Mouse (Mus musculus) MEL (cell line): Measurements from ENCODE around the gene Pttg1ip. TPM values are rescaled to one million over a fixed set of nuclear protein-coding genes. Genes with fewer than 3 reads are reported as not detected.

Experiments used
- DNase-seq: peaks from one replicate; pipeline ENCODE4 v3.0.0; 2011; ENCODE audit warnings: low read depth, low spot score
- H3K27ac ChIP-seq: 2 replicates; pipeline ENCODE4 v1.5.1; 2012; ENCODE audit warnings: low read depth, mild to moderate bottlenecking, control low read depth, low read length, moderate library complexity; ENCODE audit not compliant: control insufficient read depth
- H3K27me3 ChIP-seq, 2 experiments: fragments of 150-350 bp in 1 of 2; sonication (generic) in 1 of 2; 2 replicates each; pipeline ENCODE4 v1.6.1; 2012; ENCODE audit warnings: low read length in 2 of 2, mild to moderate bottlenecking in 2 of 2, improper control_type of control experiment in 1 of 2, moderate library complexity in 1 of 2; ENCODE audit not compliant: insufficient read depth in 2 of 2, control insufficient read depth in 1 of 2
- H3K36me3 ChIP-seq, 2 experiments: 2 replicates each; pipeline ENCODE4 v1.6.1; 2012 to 2014; ENCODE audit warnings: low read length in 2 of 2, improper control_type of control experiment in 1 of 2, inconsistent platforms in 1 of 2, mild to moderate bottlenecking in 1 of 2; ENCODE audit not compliant: insufficient read depth in 2 of 2, control insufficient read depth in 1 of 2
- H3K4me1 ChIP-seq, 2 experiments: fragments of 150-350 bp in 1 of 2; sonication (generic) in 1 of 2; 2 replicates each; pipeline ENCODE4 v1.6.1; 2012; ENCODE audit warnings: low read length in 2 of 2, improper control_type of control experiment in 1 of 2, mild to moderate bottlenecking in 1 of 2; ENCODE audit not compliant: insufficient read depth in 2 of 2, control insufficient read depth in 1 of 2
- H3K4me3 ChIP-seq, 2 experiments: fragments of 150-350 bp in 1 of 2; sonication (generic) in 1 of 2; 2 replicates each; pipeline ENCODE4 v1.5.1; 2012; ENCODE audit warnings: low read depth in 2 of 2, low read length in 2 of 2, mild to moderate bottlenecking in 2 of 2, moderate library complexity in 2 of 2, control low read depth in 1 of 2, improper control_type of control experiment in 1 of 2; ENCODE audit not compliant: control insufficient read depth in 1 of 2, insufficient read depth in 1 of 2
- H3K79me2 ChIP-seq: 2 replicates; pipeline ENCODE4 v1.6.1; 2012; ENCODE audit warnings: mild to moderate bottlenecking, low read length, moderate library complexity; ENCODE audit not compliant: control insufficient read depth, poor library complexity, insufficient read depth
- H3K9ac ChIP-seq: 2 replicates; pipeline ENCODE4 v1.6.1; 2012; ENCODE audit warnings: low read depth, mild to moderate bottlenecking, control low read depth, low read length, moderate library complexity; ENCODE audit not compliant: control insufficient read depth, poor library complexity, severe bottlenecking
- H3K9me3 ChIP-seq: fragments of 150-350 bp; sonication (generic); replicated peaks from 2 replicates; pipeline ENCODE4 v1.6.1; 2012; ENCODE audit warnings: mild to moderate bottlenecking, low read length, improper control_type of control experiment, moderate library complexity; ENCODE audit not compliant: insufficient read depth
- BHLHE40 ChIP-seq: IDR thresholded peaks from 2 replicates; pipeline ENCODE4 v1.6.1; 2012; ENCODE audit warnings: low read depth, mild to moderate bottlenecking, inconsistent platforms, low read length, improper control_type of control experiment, borderline replicate concordance
- CHD2 ChIP-seq: IDR thresholded peaks from 2 replicates; pipeline ENCODE4 v1.6.1; 2011; ENCODE audit warnings: low read length, improper control_type of control experiment
- EP300 ChIP-seq, 2 experiments: IDR thresholded peaks; 2 replicates each; pipeline ENCODE4 v1.6.1; 2011; ENCODE audit warnings: improper control_type of control experiment in 2 of 2, low read length in 2 of 2, low read depth in 1 of 2, mild to moderate bottlenecking in 1 of 2
- ETS1 ChIP-seq: IDR thresholded peaks from 2 replicates; pipeline ENCODE4 v1.6.1; 2012; ENCODE audit warnings: low read depth, mild to moderate bottlenecking, inconsistent platforms, low read length, improper control_type of control experiment, moderate library complexity
- GATA1 ChIP-seq: IDR thresholded peaks from 2 replicates; pipeline ENCODE4 v1.6.1; 2011; ENCODE audit warnings: low read depth, low read length, improper control_type of control experiment
- HCFC1 ChIP-seq: IDR thresholded peaks from 2 replicates; pipeline ENCODE4 v1.6.1; 2012; ENCODE audit warnings: low read depth, mild to moderate bottlenecking, inconsistent platforms, low read length, improper control_type of control experiment, moderate library complexity
- MAFK ChIP-seq: IDR thresholded peaks from 2 replicates; pipeline ENCODE4 v1.6.1; 2011; ENCODE audit warnings: low read depth, mild to moderate bottlenecking, low read length, improper control_type of control experiment, borderline replicate concordance
- MAX ChIP-seq: IDR thresholded peaks from 2 replicates; pipeline ENCODE4 v1.6.1; 2011; ENCODE audit warnings: low read length, improper control_type of control experiment
- MAZ ChIP-seq: IDR thresholded peaks from 2 replicates; pipeline ENCODE4 v1.6.1; 2012; ENCODE audit warnings: low read depth, mild to moderate bottlenecking, inconsistent platforms, low read length, improper control_type of control experiment
- MXI1 ChIP-seq: IDR thresholded peaks from 2 replicates; pipeline ENCODE4 v1.6.1; 2011; ENCODE audit warnings: mild to moderate bottlenecking, low read depth, low read length, improper control_type of control experiment
- MYC ChIP-seq: IDR thresholded peaks from 2 replicates; pipeline ENCODE4 v1.6.1; 2011; ENCODE audit warnings: low read depth, mild to moderate bottlenecking, low read length, improper control_type of control experiment, moderate library complexity
- NELFE ChIP-seq: IDR thresholded peaks from 2 replicates; pipeline ENCODE4 v1.6.1; 2011; ENCODE audit warnings: low read depth, low read length, improper control_type of control experiment
- NRF1 ChIP-seq: IDR thresholded peaks from 2 replicates; pipeline ENCODE4 v1.6.1; 2014; ENCODE audit warnings: low read depth, mild to moderate bottlenecking, inconsistent platforms, low read length, improper control_type of control experiment, moderate library complexity; ENCODE audit not compliant: poor library complexity, insufficient read depth, severe bottlenecking
- POLR2A ChIP-seq, 2 experiments: IDR thresholded peaks; 2 replicates each; pipeline ENCODE4 v1.6.1; 2011 to 2012; ENCODE audit warnings: low read length in 2 of 2, mild to moderate bottlenecking in 2 of 2, control low read depth in 1 of 2, improper control_type of control experiment in 1 of 2, low read depth in 1 of 2, moderate library complexity in 1 of 2; ENCODE audit not compliant: control insufficient read depth in 1 of 2, insufficient read depth in 1 of 2, poor library complexity in 1 of 2
- POLR2AphosphoS2 ChIP-seq: IDR thresholded peaks from 2 replicates; pipeline ENCODE4 v1.6.1; 2011; ENCODE audit warnings: low read length, improper control_type of control experiment
- RAD21 ChIP-seq: IDR thresholded peaks from 2 replicates; pipeline ENCODE4 v1.6.1; 2011; ENCODE audit warnings: mild to moderate bottlenecking, low read depth, low read length, improper control_type of control experiment
- RCOR1 ChIP-seq: IDR thresholded peaks from 2 replicates; pipeline ENCODE4 v1.6.1; 2012; ENCODE audit warnings: low read depth, mild to moderate bottlenecking, inconsistent platforms, low read length, improper control_type of control experiment
- SIN3A ChIP-seq: IDR thresholded peaks from 2 replicates; pipeline ENCODE4 v1.6.1; 2012; ENCODE audit warnings: low read length, improper control_type of control experiment, inconsistent platforms
- TAL1 ChIP-seq: IDR thresholded peaks from 2 replicates; pipeline ENCODE4 v1.6.1; 2012; ENCODE audit warnings: mild to moderate bottlenecking, inconsistent platforms, low read length, moderate library complexity, mixed read lengths
- TCF12 ChIP-seq: IDR thresholded peaks from 2 replicates; pipeline ENCODE4 v1.6.1; 2014; ENCODE audit warnings: low read depth, mild to moderate bottlenecking, inconsistent platforms, low read length, improper control_type of control experiment, moderate library complexity
- USF1 ChIP-seq: IDR thresholded peaks from 2 replicates; pipeline ENCODE4 v1.6.1; 2014; ENCODE audit warnings: low read depth, mild to moderate bottlenecking, inconsistent platforms, low read length, improper control_type of control experiment, moderate library complexity
- USF2 ChIP-seq, 2 experiments: IDR thresholded peaks; 2 replicates each; pipeline ENCODE4 v1.6.1; 2011 to 2012; ENCODE audit warnings: improper control_type of control experiment in 2 of 2, low read length in 2 of 2, borderline replicate concordance in 1 of 2, inconsistent platforms in 1 of 2, low read depth in 1 of 2, mild to moderate bottlenecking in 1 of 2; ENCODE audit not compliant: insufficient read depth in 1 of 2
- ZC3H11A ChIP-seq: IDR thresholded peaks from 2 replicates; pipeline ENCODE4 v1.6.1; 2012; ENCODE audit warnings: low read depth, mild to moderate bottlenecking, inconsistent platforms, low read length, improper control_type of control experiment
- ZNF384 ChIP-seq: IDR thresholded peaks from 2 replicates; pipeline ENCODE4 v1.6.1; 2012; ENCODE audit warnings: low read depth, mild to moderate bottlenecking, inconsistent platforms, low read length, improper control_type of control experiment
- polyA plus RNA-seq, 2 experiments: library from polyadenylated mRNA; stranded (reverse) in 1 of 2; unstranded in 1 of 2; fragments of >175 nt in 1 of 2; fragments of >200 nt in 1 of 2; gene quantifications; 2 replicates each; pipeline versions ENCODE4 v1.2.1 to v1.2.4; 2012; ENCODE audit warnings: low replicate concordance in 2 of 2, low read depth in 1 of 2; ENCODE audit not compliant: insufficient read length in 2 of 2, insufficient read depth in 1 of 2, missing spikeins in 1 of 2
- total RNA-seq: library from RNA; depleted of rRNA; stranded (reverse); fragments of 300-350 nt; gene quantifications from 2 replicates; pipeline ENCODE4 v1.2.3, GENCODE M21; 2012

The Pttg1ip gene
- total and polyA plus RNA-seq, 3 experiments = 50.4 to 53.1 TPM; not detected in 1

DNA sequence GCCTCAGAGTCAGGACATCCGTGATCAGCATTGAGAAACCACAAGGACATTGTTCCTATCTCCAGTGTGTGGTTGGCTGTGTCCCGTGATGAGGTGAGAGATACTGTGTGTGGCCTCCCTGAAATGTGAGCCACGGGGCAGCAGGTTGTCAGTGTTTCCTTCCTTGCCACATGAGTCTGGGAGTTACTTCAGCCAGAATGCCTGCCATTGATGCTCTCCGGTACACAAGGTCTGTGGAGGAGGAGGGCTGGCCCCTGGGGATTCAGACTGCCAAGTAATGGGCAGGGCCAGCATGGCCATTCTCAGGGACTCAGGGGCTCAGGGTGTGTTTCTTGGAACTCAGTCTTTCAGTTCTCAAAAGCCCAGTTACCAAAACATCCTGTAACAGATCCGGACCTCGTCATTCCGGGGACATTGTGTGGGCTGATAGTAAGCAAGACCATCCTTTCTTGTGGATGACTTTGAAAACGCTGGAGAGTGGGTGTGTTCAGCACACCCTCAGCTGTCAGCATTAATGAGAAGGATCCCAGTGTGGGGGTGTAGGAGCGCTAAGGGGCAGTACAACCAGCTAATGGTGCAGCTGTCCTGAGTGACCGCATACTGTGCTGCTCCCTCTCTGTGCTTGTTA lies 2.4 kb downstream of the Pttg1ip start:
- peaks cover 20% of the 10 kb centered on the region for H3K79me2 ChIP-seq
- peak; percentile 85 for DNase-seq
- H3K27ac ChIP-seq = peak overlapping the region; percentile 70
- peaks cover 0 to 24% of the 10 kb centered on the region in 2 experiments; a peak in 3 of 4 replicates for H3K36me3 ChIP-seq
- H3K4me3 ChIP-seq = peak overlapping the region; percentile 42 to 46
- no peaks in the 10 kb centered on the region for H3K27me3 ChIP-seq
- peaks cover 14 to 29% of the 10 kb centered on the region in 2 experiments for H3K4me1 ChIP-seq
- TF ChIP-seq ZNF384 (no peak), POLR2A (IDR thresholded peaks at IDR 0.05; ENCODE audit: control insufficient read depth in 1 of 2, insufficient read depth in 1 of 2, low read depth in 1 of 2, low read length in 2 of 2, poor library complexity in 1 of 2) (peak; percentile 18 to 29; a peak in 1 of 4 replicates), CHD2 (no peak), HCFC1 (no peak), MAZ (peak; percentile 32; the same call in 1 of the 2 replicates), ETS1 (peak; percentile 83), EP300 (IDR thresholded peaks at IDR 0.05; ENCODE audit: low read depth in 1 of 2, low read length in 2 of 2) (peak; percentile 52 to 80; a peak in 3 of 4 replicates), TCF12 (peak; percentile 42; the same call in 1 of the 2 replicates), MAFK (no peak; the same call in 1 of the 2 replicates), ZC3H11A (no peak), USF1 (peak; percentile 62), USF2 (IDR thresholded peaks at IDR 0.05; ENCODE audit: borderline replicate concordance in 1 of 2, insufficient read depth in 1 of 2, low read depth in 1 of 2, low read length in 2 of 2) (no peak), RCOR1 (peak; percentile 62; the same call in 1 of the 2 replicates), MXI1 (peak; percentile 98), NELFE (peak; percentile 54; the same call in 1 of the 2 replicates), SIN3A (peak; percentile 96), GATA1 (peak; percentile 83), MAX (peak; percentile 73), POLR2AphosphoS2 (0 out of 2 replicates have a peak, but pooled peaks have one; percentile 44), TAL1 (peak; percentile 34), RAD21 (no peak), BHLHE40 (peak; percentile 98), MYC (peak; percentile 67), NRF1 (peak; percentile 14; the same call in 1 of the 2 replicates)
- H3K9ac ChIP-seq = peak overlapping the region; percentile 53
- no peaks in the 10 kb centered on the region for H3K9me3 ChIP-seq
